Mouse (Mus musculus): ENCODE measurements around the gene Prlh. TPM values are rescaled to one million over a fixed set of nuclear protein-coding genes. Genes with fewer than 3 reads are reported as not detected.
A peak's percentile ranks its signal among the peaks of the same experiment; 100 is the strongest.

The Prlh gene
- polyA plus RNA-seq, 1 experiment from 2014 or later, result not detected

DNA sequence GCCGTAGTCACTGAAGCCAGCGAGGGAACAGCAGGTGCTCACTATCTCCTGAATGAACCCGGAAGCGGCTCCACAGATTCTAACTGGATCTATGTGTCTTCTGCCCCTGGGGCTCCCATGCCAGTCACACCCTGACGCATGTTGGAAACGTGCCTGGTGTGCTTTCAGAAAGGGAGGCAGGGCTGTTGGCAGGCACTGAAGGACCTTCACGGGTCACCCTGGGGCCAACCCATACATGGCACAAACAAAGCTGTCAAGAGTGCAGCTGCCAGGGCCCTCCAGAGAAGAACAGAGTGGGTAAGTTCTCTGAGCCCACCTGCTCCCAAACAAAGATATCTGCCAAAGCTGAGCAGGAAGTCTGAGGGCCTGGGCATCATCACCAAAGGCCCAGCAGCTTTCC lies 14.7 kb downstream of the Prlh start:
- Histone ChIP-seq H3K4me2 (ENCODE audit: low read depth, low read length) (no peak overlapping the region), H3K27me3 (ENCODE audit: control insufficient read depth, insufficient read depth, low read length) (no peaks in the 10 kb centered on the region), H3K9me3 (ENCODE audit: control insufficient read depth, low read length) (no peaks in the 10 kb centered on the region), H3K4me3 (ENCODE audit: low read depth, low read length) (no peak overlapping the region), H3K4me1 (ENCODE audit: control insufficient read depth, insufficient read depth, low read length) (no peaks in the 10 kb centered on the region), H3K9ac (replicated peaks; ENCODE audit: low read depth, low read length) (no peak overlapping the region), H3K27ac (ENCODE audit: low read depth, low read length) (no peak overlapping the region), H3K36me3 (ENCODE audit: control insufficient read depth, insufficient read depth, low read length) (no peaks in the 10 kb centered on the region)
- WGBS, result 50% methylated on average over 7 of the region's 7 CpGs
- ATAC-seq (ENCODE audit: low read depth), result 0 out of 2 replicates have a peak, but pooled peaks have one; percentile 58

DNA sequence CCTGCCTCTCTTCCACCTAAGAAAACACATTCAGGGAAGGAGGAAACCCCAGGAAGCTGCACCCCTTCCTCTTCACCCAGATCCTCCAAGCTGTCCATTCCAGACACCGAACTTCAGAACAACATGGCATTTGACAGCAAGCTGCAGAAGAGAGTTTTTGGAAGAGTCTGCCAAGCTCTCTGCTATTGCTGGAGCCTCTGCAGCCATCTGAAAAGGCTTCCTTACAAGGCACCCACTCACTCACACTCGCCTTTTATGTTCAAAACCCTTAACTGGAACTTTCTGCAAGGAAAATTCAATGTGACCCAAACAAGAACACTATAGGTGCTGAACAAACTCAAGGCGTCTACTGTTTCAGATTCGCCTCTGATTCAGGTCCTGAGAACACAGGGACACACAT lies 15.7 kb downstream of the Prlh start:
- Histone ChIP-seq H3K27ac (ENCODE audit: low read depth, low read length) (no peak overlapping the region), H3K9ac (replicated peaks; ENCODE audit: low read depth, low read length) (no peak overlapping the region)

GRCm38 (mm10) chr1:90969347-90969784 lies 16.5 kb downstream of the Prlh start, which contains the start of gene Rab17:
Gene Rab17 (minus strand): TSS chr1:90969661.
- Histone ChIP-seq H3K9me3 (ENCODE audit: control insufficient read depth, low read length) (no peaks in the 10 kb centered on the region), H3K36me3 (ENCODE audit: control insufficient read depth, insufficient read depth, low read length) (no peaks in the 10 kb centered on the region), H3K4me2 (ENCODE audit: low read depth, low read length) (no peak within 1 kb of the TSS), H3K27ac (ENCODE audit: low read depth, low read length) (no peak within 1 kb of the TSS), H3K9ac (replicated peaks; ENCODE audit: low read depth, low read length) (no peak within 1 kb of the TSS), H3K27me3 (ENCODE audit: control insufficient read depth, insufficient read depth, low read length) (no peaks in the 10 kb centered on the region), H3K4me3 (ENCODE audit: low read depth, low read length) (no peak within 1 kb of the TSS), H3K4me1 (ENCODE audit: control insufficient read depth, insufficient read depth, low read length) (peaks cover 5% of the 10 kb centered on the region; the same call in 1 of the 2 replicates)
- ATAC-seq (ENCODE audit: low read depth), result no peak
- 38% methylated on average over 9 of the region's 9 CpGs for WGBS

More for the DNA sequence above, 15.7 kb downstream of the Prlh start:
- ATAC-seq (ENCODE audit: low read depth), result no peak
- WGBS, result 85% methylated on average over 4 of the region's 4 CpGs
- H3K4me1 ChIP-seq (ENCODE audit: control insufficient read depth, insufficient read depth, low read length), result 0 out of 2 replicates have a peak, but pooled peaks cover 3% of the 10 kb centered on the region
- no peak overlapping the region for H3K4me3 ChIP-seq (ENCODE audit: low read depth, low read length)
- H3K36me3 ChIP-seq (ENCODE audit: control insufficient read depth, insufficient read depth, low read length), result no peaks in the 10 kb centered on the region
- H3K4me2 ChIP-seq (ENCODE audit: low read depth, low read length), result no peak overlapping the region
- H3K27me3 ChIP-seq (ENCODE audit: control insufficient read depth, insufficient read depth, low read length), result no peaks in the 10 kb centered on the region
- H3K9me3 ChIP-seq (ENCODE audit: control insufficient read depth, low read length), result no peaks in the 10 kb centered on the region

DNA sequence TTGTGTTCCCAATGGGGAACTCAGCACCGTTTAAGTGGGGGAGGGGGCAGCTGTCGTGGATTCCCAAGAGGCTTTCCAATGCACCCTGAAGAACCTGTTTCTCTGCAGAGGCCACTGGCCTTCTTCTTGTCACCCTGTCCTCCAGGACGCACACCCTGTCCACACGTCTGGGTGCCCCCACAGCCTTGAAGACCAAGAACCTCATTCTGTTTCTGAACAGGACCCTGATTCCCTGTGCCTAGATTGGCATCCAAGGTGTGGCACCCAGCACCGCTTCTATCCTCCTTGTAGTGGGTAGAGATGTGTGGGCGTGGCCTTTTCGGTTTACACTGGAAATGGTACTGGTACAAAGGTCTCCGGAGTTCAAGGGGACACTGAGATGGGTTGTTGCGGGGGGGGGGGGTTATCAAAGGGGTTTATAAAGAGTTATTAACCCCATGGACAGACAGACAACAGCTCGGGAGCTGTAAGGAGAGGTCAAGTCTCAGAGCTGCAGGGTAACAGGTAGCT lies 17.0 kb downstream of the Prlh start:
- Histone ChIP-seq H3K36me3 (ENCODE audit: control insufficient read depth, insufficient read depth, low read length) (no peaks in the 10 kb centered on the region), H3K27ac (ENCODE audit: low read depth, low read length) (no peak overlapping the region), H3K4me2 (ENCODE audit: low read depth, low read length) (no peak overlapping the region), H3K27me3 (ENCODE audit: control insufficient read depth, insufficient read depth, low read length) (no peaks in the 10 kb centered on the region), H3K4me1 (ENCODE audit: control insufficient read depth, insufficient read depth, low read length) (peaks cover 10% of the 10 kb centered on the region; the same call in 1 of the 2 replicates), H3K9me3 (ENCODE audit: control insufficient read depth, low read length) (no peaks in the 10 kb centered on the region), H3K9ac (replicated peaks; ENCODE audit: low read depth, low read length) (no peak overlapping the region), H3K4me3 (ENCODE audit: low read depth, low read length) (no peak overlapping the region)
- ATAC-seq (ENCODE audit: low read depth), result no peak
- 83% methylated on average over 10 of the region's 10 CpGs for WGBS

- Histone ChIP-seq H3K9ac (replicated peaks; ENCODE audit: low read depth, low read length) (no peak overlapping the region), H3K36me3 (ENCODE audit: control insufficient read depth, insufficient read depth, low read length) (no peaks in the 10 kb centered on the region), H3K4me3 (ENCODE audit: low read depth, low read length) (no peak overlapping the region), H3K4me2 (ENCODE audit: low read depth, low read length) (no peak overlapping the region), H3K4me1 (ENCODE audit: control insufficient read depth, insufficient read depth, low read length) (peaks cover 17% of the 10 kb centered on the region; the same call in 1 of the 2 replicates), H3K27ac (ENCODE audit: low read depth, low read length) (no peak overlapping the region), H3K27me3 (ENCODE audit: control insufficient read depth, insufficient read depth, low read length) (no peaks in the 10 kb centered on the region), H3K9me3 (ENCODE audit: control insufficient read depth, low read length) (no peaks in the 10 kb centered on the region)
- ATAC-seq (ENCODE audit: low read depth), result peak; percentile 82
- WGBS, result 20% methylated on average over 9 of the region's 9 CpGs
Observed at GRCm38 (mm10) chr1:90972911-90973573, 20.1 kb downstream of the Prlh start.

GRCm38 (mm10) chr1:90973574-90973911 lies 20.6 kb downstream of the Prlh start:
- ATAC-seq (ENCODE audit: low read depth), result peak; percentile 50
- no peaks in the 10 kb centered on the region for H3K36me3 ChIP-seq (ENCODE audit: control insufficient read depth, insufficient read depth, low read length)
- whole genome bisulfite sequencing, result 78% methylated on average over 2 of the region's 2 CpGs

DNA sequence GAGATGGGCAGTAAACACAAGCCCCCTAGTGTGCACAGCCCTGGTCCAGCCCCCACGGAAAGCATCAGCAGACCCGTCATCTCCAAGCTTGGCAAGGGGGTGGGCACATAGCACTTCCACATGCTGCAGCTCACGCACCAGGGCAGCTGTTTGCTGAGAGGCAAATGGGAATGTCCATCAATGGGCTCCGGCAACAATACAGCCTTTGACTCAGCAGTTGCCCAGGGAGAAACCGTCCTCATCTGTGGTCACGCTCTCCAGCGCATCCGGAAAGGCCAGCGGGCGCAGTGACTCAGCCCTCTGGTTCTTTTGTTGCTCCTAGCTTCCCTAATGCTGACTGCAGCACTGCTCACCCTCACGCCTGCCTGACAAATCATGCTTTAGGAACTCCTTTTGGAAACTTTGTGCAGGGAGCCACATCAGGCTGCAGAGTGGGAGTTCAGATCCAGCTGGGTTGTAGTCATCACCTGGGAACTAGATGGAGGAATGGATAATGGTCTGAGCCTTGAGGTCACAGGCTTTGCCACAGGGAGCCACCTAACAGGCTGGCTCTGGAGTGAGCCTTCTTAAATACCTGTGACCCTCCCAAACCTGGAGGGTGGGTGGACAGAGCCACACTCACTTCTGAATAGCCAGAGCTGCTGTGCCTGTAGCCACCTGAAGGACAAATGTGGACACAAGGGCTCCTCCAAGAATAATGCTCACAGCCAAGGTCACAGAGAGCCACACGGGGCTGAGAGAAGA lies 22.2 kb downstream of the Prlh start:
- peak overlapping the region; percentile 6 for H3K4me2 ChIP-seq (ENCODE audit: low read depth, low read length)
- no peaks in the 10 kb centered on the region for H3K36me3 ChIP-seq (ENCODE audit: control insufficient read depth, insufficient read depth, low read length)
- no peaks in the 10 kb centered on the region for H3K9me3 ChIP-seq (ENCODE audit: control insufficient read depth, low read length)
- peak; percentile 71; the same call in 1 of the 2 replicates for ATAC-seq (ENCODE audit: low read depth)
- no peak overlapping the region for H3K27ac ChIP-seq (ENCODE audit: low read depth, low read length)
- no peaks in the 10 kb centered on the region for H3K27me3 ChIP-seq (ENCODE audit: control insufficient read depth, insufficient read depth, low read length)
- 5% methylated on average over 12 of the region's 12 CpGs for WGBS
- peaks cover 17% of the 10 kb centered on the region; the same call in 1 of the 2 replicates for H3K4me1 ChIP-seq (ENCODE audit: control insufficient read depth, insufficient read depth, low read length)
- no peak overlapping the region for H3K9ac ChIP-seq (replicated peaks; ENCODE audit: low read depth, low read length)
- H3K4me3 ChIP-seq (ENCODE audit: low read depth, low read length), result no peak overlapping the region

More at GRCm38 (mm10) chr1:90973574-90973911, 20.6 kb downstream of the Prlh start:
- H3K4me1 ChIP-seq (ENCODE audit: control insufficient read depth, insufficient read depth, low read length), result peaks cover 17% of the 10 kb centered on the region; the same call in 1 of the 2 replicates
- no peaks in the 10 kb centered on the region for H3K9me3 ChIP-seq (ENCODE audit: control insufficient read depth, low read length)
- H3K9ac ChIP-seq (replicated peaks; ENCODE audit: low read depth, low read length), result no peak overlapping the region
- H3K27me3 ChIP-seq (ENCODE audit: control insufficient read depth, insufficient read depth, low read length), result no peaks in the 10 kb centered on the region
- H3K4me2 ChIP-seq (ENCODE audit: low read depth, low read length), result no peak overlapping the region
- H3K27ac ChIP-seq (ENCODE audit: low read depth, low read length), result no peak overlapping the region
- no peak overlapping the region for H3K4me3 ChIP-seq (ENCODE audit: low read depth, low read length)

DNA sequence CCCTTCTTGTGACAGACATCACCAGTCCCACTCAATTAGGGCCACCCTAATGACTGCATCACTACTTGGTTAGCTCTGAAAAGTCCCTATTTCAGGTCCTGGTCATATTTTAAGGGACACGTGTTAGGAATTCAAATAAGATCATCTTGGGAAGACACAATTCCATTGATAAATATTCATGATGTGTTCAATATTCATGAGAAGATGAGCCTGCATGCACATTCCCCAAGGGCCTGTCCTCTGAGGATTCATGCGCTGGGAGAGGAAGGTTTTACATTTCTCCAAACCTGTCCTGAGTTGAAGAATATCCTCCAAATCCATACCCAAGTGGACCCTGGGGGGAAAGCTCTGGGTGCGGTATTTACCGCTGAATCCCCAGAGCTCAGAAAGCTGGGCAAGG lies 23.1 kb downstream of the Prlh start:
- ATAC-seq (ENCODE audit: low read depth), result no peak
- 40% methylated on average over 4 of the region's 4 CpGs for WGBS
- H3K9ac ChIP-seq (replicated peaks; ENCODE audit: low read depth, low read length), result no peak overlapping the region
- no peaks in the 10 kb centered on the region for H3K36me3 ChIP-seq (ENCODE audit: control insufficient read depth, insufficient read depth, low read length)
- H3K4me2 ChIP-seq (ENCODE audit: low read depth, low read length), result no peak overlapping the region
- H3K27ac ChIP-seq (ENCODE audit: low read depth, low read length), result no peak overlapping the region
- H3K4me3 ChIP-seq (ENCODE audit: low read depth, low read length), result no peak overlapping the region
- peaks cover 17% of the 10 kb centered on the region; the same call in 1 of the 2 replicates for H3K4me1 ChIP-seq (ENCODE audit: control insufficient read depth, insufficient read depth, low read length)
- no peaks in the 10 kb centered on the region for H3K27me3 ChIP-seq (ENCODE audit: control insufficient read depth, insufficient read depth, low read length)
- no peaks in the 10 kb centered on the region for H3K9me3 ChIP-seq (ENCODE audit: control insufficient read depth, low read length)

Measured in neural tube, embryonic 14.5 days (tissue).